Mouse (Mus musculus) forebrain, embryonic 10.5 days (tissue): ENCODE measurements at regions not wholly inside any gene's neighbourhood (a gene's known extent, or its start where the extent isn't known, plus 50 kb on each side); places are given as distances from the start of the nearest gene placed in this dataset.

Experiments
- DNase-seq: peaks from one replicate; pipeline ENCODE4 v3.0.0-alpha.2; 2017; ENCODE audit warnings: low spot score; ENCODE audit errors: extremely low spot score
- H3K27ac ChIP-seq: fragments of 300-500 bp; sonication (generic); 2 replicates; pipeline ENCODE4 v1.5.1; 2016; ENCODE audit warnings: mild to moderate bottlenecking
- H3K27me3 ChIP-seq: fragments of 300-500 bp; sonication (generic); 2 replicates; pipeline ENCODE4 v1.6.1; 2016; ENCODE audit warnings: mild to moderate bottlenecking; ENCODE audit not compliant: poor library complexity, severe bottlenecking
- H3K36me3 ChIP-seq: fragments of 300-500 bp; sonication (generic); replicated peaks from 2 replicates; pipeline ENCODE4 v1.6.1; 2016; ENCODE audit warnings: mild to moderate bottlenecking, moderate library complexity
- H3K4me1 ChIP-seq: fragments of 300-500 bp; sonication (generic); 2 replicates; pipeline ENCODE4 v1.6.1; 2016
- H3K4me3 ChIP-seq: fragments of 300-500 bp; sonication (generic); 2 replicates; pipeline ENCODE4 v1.5.1; 2016; ENCODE audit warnings: mild to moderate bottlenecking, moderate library complexity
- H3K9me3 ChIP-seq: fragments of 300-500 bp; sonication (generic); 2 replicates; pipeline ENCODE4 v1.6.1; 2016; ENCODE audit warnings: mild to moderate bottlenecking, moderate library complexity
- WGBS: fragments of 180-500 bp; shearing (Covaris S2); methylation state at CpG from one replicate; pipeline ENCODE4 v1.1.7; 2016; 5-methylcytosine and 5-hydroxymethylcytosine counted together

DNA sequence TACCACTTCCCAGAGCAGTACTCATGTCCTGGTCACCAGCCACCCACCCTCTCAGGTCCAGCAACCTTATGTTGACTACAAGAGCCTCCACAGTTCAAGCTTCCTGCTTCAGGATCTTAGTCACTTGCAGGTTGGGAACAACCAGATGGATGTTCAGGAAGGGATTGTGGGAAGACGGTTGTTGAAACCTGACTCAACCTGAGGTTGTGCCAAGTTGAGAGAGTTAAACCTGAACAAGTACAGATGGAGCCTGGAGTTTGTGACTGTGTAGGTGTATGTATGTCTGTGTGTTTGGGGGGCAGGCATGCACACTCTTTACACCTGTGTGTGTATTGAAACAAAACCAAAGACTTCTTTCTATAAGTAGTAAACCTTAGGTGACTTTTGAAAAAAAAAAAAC is 802.9 kb upstream of the Tmem132c start:
- WGBS, result 89% methylated on average over 1 of the region's 1 CpGs
- no peaks in the 10 kb centered on the region for H3K9me3 ChIP-seq
- no peaks in the 10 kb centered on the region for H3K27me3 ChIP-seq
- no peak overlapping the region for H3K27ac ChIP-seq
- no peaks in the 10 kb centered on the region for H3K36me3 ChIP-seq
- no peak for DNase-seq
- no peak overlapping the region for H3K4me3 ChIP-seq
- H3K4me1 ChIP-seq, result no peaks in the 10 kb centered on the region

DNA sequence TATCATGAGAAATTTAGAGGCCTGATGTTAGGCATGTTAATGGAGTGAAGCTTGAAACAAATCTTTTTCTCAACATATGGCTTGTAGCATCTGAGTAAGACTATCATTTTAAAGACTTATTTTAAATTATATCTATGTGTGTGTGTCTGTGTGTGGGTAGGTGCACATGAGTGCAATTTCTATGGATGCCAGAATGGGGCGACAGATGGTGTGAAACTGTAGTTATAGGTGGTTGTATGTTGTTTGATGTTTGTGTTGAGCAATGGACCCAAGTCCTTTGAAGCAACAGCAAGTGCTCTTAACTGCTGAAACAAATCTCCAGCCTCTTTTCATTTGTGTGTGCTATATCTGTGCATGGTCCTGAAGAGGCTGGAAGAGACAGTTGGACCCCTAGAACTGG is 801.1 kb upstream of the Tmem132c start:
- Histone ChIP-seq H3K27me3 (no peaks in the 10 kb centered on the region), H3K9me3 (no peaks in the 10 kb centered on the region), H3K4me1 (no peaks in the 10 kb centered on the region), H3K27ac (no peak overlapping the region), H3K36me3 (no peaks in the 10 kb centered on the region), H3K4me3 (no peak overlapping the region)
- DNase-seq, result no peak
- WGBS, result 92% methylated on average over 1 of the region's 1 CpGs

DNA sequence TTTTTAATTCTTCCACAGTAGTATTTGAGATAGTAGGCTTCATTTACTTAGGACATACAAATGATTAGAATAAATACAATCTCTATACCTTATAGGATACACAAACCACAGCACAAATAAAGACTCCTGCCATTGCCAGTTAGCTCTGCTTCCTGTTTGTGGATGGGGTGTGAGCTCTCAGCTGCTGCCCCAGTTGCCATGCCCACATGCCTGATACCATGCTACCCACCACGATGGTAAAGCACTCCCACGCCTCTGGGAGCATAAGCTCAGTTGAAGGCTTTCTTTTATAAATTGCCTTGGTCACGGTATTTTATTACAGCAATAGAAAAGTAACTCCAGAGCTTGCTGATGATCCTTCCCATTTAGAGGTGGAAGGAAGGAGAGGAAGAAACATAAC is 765.8 kb upstream of the Tmem132c start:
- 79% methylated on average over 3 of the region's 3 CpGs for WGBS
- no peak overlapping the region for H3K27ac ChIP-seq
- H3K4me3 ChIP-seq, result no peak overlapping the region
- no peaks in the 10 kb centered on the region for H3K9me3 ChIP-seq
- H3K4me1 ChIP-seq, result peaks cover 11% of the 10 kb centered on the region; the same call in 1 of the 2 replicates
- DNase-seq, result no peak
- H3K27me3 ChIP-seq, result no peaks in the 10 kb centered on the region
- no peaks in the 10 kb centered on the region for H3K36me3 ChIP-seq

DNA sequence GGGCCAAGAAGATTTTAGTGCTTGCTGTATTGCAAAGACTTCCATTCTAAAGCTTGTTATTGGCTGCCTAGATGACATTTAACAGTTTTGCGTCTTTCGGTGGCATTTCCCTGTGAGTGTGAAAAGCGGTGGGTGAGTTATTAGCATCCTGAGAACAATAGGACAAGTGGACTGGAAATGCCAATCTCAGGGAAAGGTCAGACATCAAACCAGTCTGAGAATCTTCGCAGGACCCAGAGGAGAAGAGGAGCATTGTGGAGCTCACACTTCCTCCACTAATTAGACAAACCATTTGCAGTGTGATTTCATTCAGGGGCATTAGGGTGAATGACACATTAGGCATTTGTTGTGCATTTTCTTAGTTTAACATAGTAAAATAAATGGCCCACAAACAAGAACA is 719.5 kb upstream of the Tmem132c start:
- no peak overlapping the region for H3K27ac ChIP-seq
- H3K27me3 ChIP-seq, result no peaks in the 10 kb centered on the region; the same call in 1 of the 2 replicates
- peaks cover 11% of the 10 kb centered on the region for H3K4me1 ChIP-seq
- H3K36me3 ChIP-seq, result no peaks in the 10 kb centered on the region
- DNase-seq, result no peak
- H3K4me3 ChIP-seq, result no peak overlapping the region
- no peaks in the 10 kb centered on the region for H3K9me3 ChIP-seq
- 29% methylated on average over 4 of the region's 4 CpGs for WGBS

DNA sequence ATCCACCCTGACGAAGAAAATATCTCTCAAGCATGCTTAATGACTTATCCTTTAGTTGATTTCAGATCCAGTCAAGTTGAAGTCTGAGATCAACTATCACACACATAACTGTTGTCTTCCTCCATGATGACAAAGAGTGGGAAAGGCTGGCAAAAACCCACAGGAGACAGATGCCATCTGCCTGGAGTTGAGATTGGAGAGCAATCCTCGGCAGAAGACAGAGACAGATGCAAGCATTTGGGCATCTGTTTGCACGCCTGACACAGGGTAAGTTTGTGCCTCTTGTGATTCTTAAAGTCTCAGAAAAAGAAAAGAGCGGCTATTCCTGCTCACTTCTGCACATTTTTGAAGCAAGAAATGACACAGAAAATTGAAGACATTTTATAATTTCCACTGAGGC is 715.7 kb upstream of the Tmem132c start:
- no peaks in the 10 kb centered on the region; the same call in 1 of the 2 replicates for H3K27me3 ChIP-seq
- no peak for DNase-seq
- H3K27ac ChIP-seq, result no peak overlapping the region
- H3K36me3 ChIP-seq, result no peaks in the 10 kb centered on the region
- H3K9me3 ChIP-seq, result no peaks in the 10 kb centered on the region
- WGBS, result 83% methylated on average over 4 of the region's 4 CpGs
- peaks cover 11% of the 10 kb centered on the region for H3K4me1 ChIP-seq
- H3K4me3 ChIP-seq, result no peak overlapping the region

DNA sequence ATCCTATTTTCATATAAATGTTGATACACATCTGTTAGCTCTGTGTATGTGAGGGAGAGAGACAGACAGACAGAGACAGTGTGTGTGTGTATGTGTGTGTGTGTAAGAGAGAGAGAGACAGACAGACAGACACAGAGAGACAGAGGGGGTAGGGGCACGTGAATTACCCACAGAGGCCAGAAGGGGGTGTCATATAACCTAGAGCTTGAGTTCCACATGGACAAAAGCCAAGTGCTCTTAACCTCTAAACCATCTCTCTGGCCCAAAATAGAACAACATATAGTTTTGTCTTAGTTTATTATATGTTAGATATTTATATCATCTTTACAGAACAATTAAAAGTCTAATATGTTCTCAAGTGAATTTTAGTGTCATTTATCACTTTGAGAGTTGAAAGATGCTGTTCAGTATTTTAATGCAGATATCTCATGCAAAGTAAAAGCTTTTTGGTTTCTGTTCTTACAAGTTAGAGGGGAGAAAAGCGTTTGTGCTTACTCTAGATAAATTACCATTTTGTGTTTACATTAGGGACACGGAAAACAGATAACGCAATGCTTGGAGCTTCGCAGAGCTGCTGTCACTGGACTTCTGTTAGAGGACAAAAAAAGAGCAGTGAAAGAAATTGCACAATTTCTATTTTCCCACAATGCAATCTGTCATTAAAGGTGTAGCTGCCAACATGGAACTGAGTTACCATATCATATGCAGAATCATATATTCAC is 710.6 kb upstream of the Tmem132c start:
- H3K27ac ChIP-seq, result no peak overlapping the region
- H3K4me3 ChIP-seq, result no peak overlapping the region
- no peaks in the 10 kb centered on the region for H3K9me3 ChIP-seq
- no peak for DNase-seq
- WGBS, result 76% methylated on average over 5 of the region's 5 CpGs
- no peaks in the 10 kb centered on the region for H3K27me3 ChIP-seq
- H3K4me1 ChIP-seq, result no peaks in the 10 kb centered on the region
- H3K36me3 ChIP-seq, result no peaks in the 10 kb centered on the region

DNA sequence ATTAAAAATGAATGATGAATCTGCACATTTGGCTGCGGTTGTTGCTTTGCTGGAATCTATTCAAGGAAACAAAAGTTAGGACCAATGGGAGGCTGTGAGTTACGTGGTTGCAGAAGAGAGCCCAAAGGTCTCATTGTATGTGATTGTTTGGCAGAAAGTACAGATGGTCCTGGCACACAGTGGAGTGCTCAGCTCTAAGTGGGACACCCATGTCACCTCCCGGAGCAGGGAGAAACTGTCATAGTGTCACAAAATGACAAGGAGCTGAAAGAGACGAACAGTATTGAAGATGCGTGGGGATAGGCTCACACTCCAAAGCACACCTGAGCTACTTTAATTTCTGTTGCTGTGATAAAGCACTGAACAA is 710.1 kb upstream of the Tmem132c start:
- no peak overlapping the region for H3K4me3 ChIP-seq

DNA sequence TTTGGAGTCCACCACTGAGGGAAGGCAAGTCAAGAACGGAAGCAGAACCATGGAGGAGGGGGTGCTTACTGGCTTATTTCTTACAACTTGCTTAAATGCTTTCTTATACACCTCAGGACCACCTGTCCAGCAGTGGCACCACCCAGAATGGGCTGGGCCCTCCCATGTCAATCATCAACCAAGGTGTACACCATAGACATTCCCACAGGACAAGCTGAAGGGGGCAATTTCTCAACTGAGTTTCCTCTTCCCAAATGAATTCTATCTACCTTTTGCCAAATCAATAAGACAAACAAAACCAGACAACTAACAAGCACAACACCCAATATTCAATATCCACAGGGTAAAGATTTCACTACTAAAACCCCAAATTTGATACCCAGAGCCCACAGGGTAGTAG is 709.6 kb upstream of the Tmem132c start:
- H3K36me3 ChIP-seq, result no peaks in the 10 kb centered on the region
- DNase-seq, result no peak
- no peak overlapping the region for H3K27ac ChIP-seq
- no peak overlapping the region for H3K4me3 ChIP-seq
- H3K4me1 ChIP-seq, result no peaks in the 10 kb centered on the region
- WGBS, result 80% methylated on average over 1 of the region's 1 CpGs
- no peaks in the 10 kb centered on the region for H3K27me3 ChIP-seq
- H3K9me3 ChIP-seq, result no peaks in the 10 kb centered on the region

More for the DNA sequence above, 710.1 kb upstream of the Tmem132c start:
- Histone ChIP-seq H3K9me3 (no peaks in the 10 kb centered on the region), H3K27ac (no peak overlapping the region), H3K27me3 (no peaks in the 10 kb centered on the region), H3K36me3 (no peaks in the 10 kb centered on the region), H3K4me1 (no peaks in the 10 kb centered on the region)
- WGBS, result 94% methylated on average over 5 of the region's 5 CpGs
- DNase-seq, result no peak

DNA sequence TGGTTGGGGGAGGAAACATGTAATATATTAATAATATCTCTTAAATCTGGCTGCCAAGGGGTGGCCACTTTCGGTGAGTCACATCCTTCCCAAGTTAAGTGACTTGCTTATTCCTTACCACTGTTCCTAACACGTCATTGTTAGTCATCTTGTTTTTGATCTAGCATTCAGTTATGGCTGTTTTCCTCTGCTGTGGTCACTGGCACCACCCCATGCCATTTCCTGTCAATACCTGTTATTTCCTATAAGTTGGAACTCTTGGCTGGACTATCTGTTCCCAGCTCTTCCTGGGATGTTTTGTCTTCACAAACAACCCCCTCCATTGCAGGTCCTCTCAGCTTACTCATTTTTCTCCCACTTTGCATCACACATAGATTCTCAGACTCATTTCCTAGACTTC is 703.5 kb upstream of the Tmem132c start:
- H3K4me3 ChIP-seq, result no peak overlapping the region
- no peaks in the 10 kb centered on the region for H3K9me3 ChIP-seq
- WGBS, result 74% methylated on average over 2 of the region's 2 CpGs
- H3K36me3 ChIP-seq, result no peaks in the 10 kb centered on the region
- H3K27me3 ChIP-seq, result no peaks in the 10 kb centered on the region
- no peaks in the 10 kb centered on the region for H3K4me1 ChIP-seq
- DNase-seq, result no peak
- no peak overlapping the region for H3K27ac ChIP-seq

DNA sequence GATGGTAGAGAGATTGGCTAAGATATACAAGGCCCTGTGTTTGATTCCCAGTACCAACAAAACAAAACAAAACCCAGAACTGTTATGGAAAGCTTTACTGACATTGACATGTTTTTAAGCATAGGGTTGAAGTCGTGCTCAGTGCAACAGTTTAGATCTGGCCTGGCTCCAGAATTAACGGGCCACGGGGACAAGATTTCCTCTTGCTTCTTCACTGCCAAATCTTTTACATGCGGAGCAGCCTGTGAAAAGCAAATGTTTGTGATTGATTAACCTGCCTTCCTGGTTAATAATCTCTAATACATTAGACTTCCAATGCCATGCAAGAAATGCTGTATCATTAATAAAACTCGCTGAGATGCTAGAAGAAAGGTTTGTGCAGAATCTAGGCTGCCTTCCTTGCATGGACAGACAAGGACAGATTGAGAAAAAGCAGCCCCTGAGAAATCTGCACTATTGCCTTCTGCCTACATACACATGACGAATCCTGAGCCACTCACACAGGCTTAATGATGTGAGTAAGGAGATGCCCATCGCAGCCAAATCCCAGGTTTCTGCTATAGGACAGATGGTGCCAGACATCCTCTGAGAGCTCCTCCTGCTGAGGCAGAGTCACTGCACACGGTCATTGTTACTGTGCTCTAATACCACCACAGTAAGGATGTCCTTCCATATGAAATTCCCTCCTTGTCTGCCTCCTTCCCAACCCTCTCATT is 697.2 kb upstream of the Tmem132c start:
- 85% methylated on average over 8 of the region's 8 CpGs for WGBS
- Histone ChIP-seq H3K9me3 (no peaks in the 10 kb centered on the region), H3K27ac (no peak overlapping the region), H3K4me3 (no peak overlapping the region), H3K4me1 (no peaks in the 10 kb centered on the region), H3K36me3 (no peaks in the 10 kb centered on the region), H3K27me3 (no peaks in the 10 kb centered on the region)
- no peak for DNase-seq

DNA sequence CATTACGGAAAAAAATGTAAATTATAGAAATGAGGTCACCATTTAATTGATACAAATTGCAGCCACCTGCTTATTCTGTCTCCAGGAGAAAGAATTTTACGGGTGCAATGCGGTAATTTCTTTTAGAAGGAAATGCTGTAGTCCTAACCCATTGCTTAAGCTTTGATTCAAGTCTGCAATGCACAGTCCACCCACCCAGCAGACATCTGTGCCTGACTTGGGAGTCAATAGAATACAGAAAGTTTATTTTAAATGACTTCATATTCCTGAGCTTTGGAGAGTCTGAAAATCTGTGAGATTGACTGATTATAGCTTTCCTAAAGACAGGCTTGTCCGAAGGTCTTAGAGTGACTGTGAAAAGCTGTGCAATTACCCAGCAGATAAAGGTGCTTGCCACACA is 693.8 kb upstream of the Tmem132c start:
- WGBS, result 91% methylated on average over 4 of the region's 4 CpGs
- H3K9me3 ChIP-seq, result no peaks in the 10 kb centered on the region
- DNase-seq, result no peak

DNA sequence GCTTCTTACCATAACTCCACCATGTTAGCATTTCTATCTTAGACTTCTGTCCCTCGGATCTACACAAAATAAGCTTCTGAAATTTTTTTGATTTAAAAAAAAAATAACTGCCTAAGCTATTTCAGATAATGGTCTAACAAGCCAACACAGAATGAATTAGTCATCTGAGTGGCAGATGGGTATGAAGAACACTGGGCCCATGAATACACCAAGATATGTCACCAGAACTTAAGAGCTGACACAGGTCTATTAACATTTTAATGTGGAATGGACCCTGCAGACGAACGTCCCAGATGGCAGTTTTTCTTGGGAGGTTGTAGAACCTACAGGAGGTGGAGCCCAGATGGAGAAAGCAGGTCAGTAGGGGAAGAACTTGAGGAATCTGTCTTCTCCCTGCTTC is 689.9 kb upstream of the Tmem132c start:
- no peaks in the 10 kb centered on the region for H3K4me1 ChIP-seq
- no peak for DNase-seq
- no peaks in the 10 kb centered on the region for H3K27me3 ChIP-seq
- H3K4me3 ChIP-seq, result no peak overlapping the region
- H3K9me3 ChIP-seq, result no peaks in the 10 kb centered on the region
- WGBS, result 85% methylated on average over 3 of the region's 3 CpGs
- no peak overlapping the region for H3K27ac ChIP-seq
- H3K36me3 ChIP-seq, result no peaks in the 10 kb centered on the region

More for the DNA sequence above, 693.8 kb upstream of the Tmem132c start:
- Histone ChIP-seq H3K4me1 (no peaks in the 10 kb centered on the region), H3K4me3 (no peak overlapping the region), H3K27ac (no peak overlapping the region), H3K27me3 (no peaks in the 10 kb centered on the region), H3K36me3 (no peaks in the 10 kb centered on the region)

DNA sequence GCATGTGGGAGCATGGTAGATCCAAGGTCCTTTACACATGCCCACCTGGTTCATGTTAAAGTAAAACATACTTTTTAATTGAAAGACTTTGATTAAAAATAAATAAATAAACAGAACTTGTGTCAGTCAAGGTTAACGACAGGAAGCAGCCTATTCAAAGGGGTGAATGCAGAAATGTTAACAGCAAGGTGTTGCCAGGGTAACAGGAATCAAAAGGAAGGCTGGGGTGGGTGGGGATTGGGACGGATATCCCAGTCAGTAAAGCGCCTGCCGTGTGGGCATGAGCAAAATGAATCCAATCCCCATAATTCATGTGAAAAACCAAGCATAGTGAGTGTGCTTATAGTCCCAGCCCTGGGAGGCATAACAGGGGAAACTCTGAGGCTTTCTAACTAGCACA is 682.6 kb upstream of the Tmem132c start:
- no peak for DNase-seq
- no peaks in the 10 kb centered on the region for H3K36me3 ChIP-seq
- no peak overlapping the region for H3K27ac ChIP-seq
- 62% methylated on average over 4 of the region's 4 CpGs for WGBS
- H3K4me1 ChIP-seq, result peaks cover 8% of the 10 kb centered on the region
- no peak overlapping the region for H3K4me3 ChIP-seq
- H3K9me3 ChIP-seq, result no peaks in the 10 kb centered on the region
- no peaks in the 10 kb centered on the region for H3K27me3 ChIP-seq
